Mouse (Mus musculus) thymus, adult 2 months (tissue): ENCODE data around the gene Bmt2.

Source experiments
- CTCF ChIP-seq: fragments of 200-500 bp; IDR thresholded peaks from 2 replicates; pipeline ENCODE4 v1.5.1; 2012; ENCODE audit warnings: mild to moderate bottlenecking, control low read depth, low read length, moderate library complexity, borderline replicate concordance; ENCODE audit not compliant: control insufficient read depth, poor library complexity, insufficient read depth; ENCODE audit errors: extremely low read depth
- POLR2A ChIP-seq: fragments of 200-500 bp; IDR thresholded peaks from 2 replicates; pipeline ENCODE4 v1.6.1; 2012; ENCODE audit warnings: mild to moderate bottlenecking, low read length, control low read depth, moderate library complexity; ENCODE audit not compliant: control insufficient read depth, poor library complexity, insufficient read depth; ENCODE audit errors: extremely low read depth

DNA sequence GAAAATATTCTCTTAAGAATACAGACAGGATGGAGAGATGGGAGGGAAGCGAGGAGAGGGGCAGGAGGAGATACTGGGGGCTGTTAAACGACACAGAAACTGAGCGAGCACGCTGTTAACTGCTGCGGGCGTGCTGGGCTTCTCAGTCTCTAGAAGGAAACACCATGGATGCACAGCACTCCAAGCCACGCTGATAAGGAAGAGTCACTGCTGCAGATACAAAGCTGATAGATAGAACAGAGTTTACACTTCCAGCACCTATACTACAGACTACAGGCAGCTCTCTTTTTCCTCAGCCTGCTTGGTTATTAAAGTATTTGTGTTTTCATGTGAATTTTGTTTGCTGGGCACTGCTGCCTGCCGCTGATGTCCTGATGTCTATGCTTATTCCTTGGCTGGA lies 91.6 kb downstream of the Bmt2 start:
- no peak for TF ChIP-seq CTCF
- no peak for TF ChIP-seq POLR2A
